Mouse (Mus musculus): ENCODE results near the gene Nucb1.
"Not testable (repeated sequence)": the region's sequence is repeated elsewhere in the genome, so short reads cannot be mapped to it uniquely, and the experiment has no call there.

Gene Nucb1

DNA sequence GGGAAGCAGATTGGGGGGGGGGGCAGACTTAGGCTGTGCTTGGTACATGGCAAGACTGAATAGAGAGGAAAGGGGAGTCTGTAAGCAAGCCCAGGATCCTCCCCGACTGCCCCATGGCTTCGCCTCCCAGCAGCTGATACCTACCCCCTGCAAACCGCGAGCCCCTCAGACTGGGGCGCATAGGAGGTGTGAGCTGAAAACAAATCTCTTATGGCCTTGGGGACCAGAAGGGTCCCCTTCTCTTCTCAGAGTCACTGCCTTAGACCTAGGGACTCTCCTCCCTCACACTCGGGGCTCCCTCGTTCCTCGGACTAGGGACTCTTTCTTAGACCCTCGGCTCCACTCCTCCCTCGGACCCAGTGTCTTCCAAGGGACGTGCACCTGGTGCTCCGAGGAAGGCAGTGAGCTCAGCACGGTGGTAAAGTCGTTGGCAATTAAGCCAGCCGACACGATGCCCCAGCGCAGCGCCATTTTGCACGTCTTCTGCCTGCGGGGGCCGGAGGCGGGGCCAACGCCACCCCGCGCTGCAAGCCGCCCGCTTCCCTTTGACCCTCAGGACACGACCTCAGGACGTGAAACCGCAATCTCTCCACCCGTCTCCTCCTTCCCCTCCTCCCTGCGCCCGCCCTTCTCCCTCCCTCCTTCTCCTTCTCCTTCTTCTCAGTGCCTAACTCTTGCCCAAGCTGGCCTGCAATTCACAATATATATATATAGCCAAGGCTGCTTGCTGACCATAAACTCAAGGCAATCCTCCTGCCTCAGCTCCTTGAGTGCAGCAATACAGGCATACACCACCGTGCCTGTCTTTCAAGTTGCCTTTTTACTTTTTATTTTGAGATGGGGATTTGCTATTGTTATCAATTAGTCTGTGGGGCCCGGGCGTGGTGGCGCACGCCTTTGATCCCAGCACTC is 21.7 kb downstream of the Nucb1 start, which contains the start of gene Dhdh:
TSS of gene Dhdh (minus strand) at position 513 of the 912 bp plus-strand sequence.
- DNase-seq: peak; percentile 36

DNA sequence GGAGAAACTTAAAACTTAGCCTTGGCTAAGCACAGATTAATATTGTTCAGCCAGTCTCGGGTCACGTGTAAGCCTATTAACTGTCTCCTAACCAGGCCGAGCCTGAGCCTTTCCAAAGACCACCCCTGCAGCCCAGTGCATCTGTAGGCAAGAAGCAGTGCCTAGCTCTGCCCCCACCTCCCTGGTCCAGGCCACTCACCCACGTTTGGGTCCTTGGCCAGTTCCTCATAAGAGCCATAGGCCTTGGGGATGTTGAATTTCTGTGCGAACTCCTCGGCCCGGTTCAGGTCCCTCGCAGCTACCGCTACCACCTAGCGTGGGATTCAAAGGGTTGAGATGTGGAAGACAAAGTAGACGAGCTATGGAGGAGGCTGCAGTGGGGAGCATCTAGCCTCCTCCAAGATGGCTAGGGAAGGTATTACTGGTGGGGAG is 22.3 kb downstream of the Nucb1 start:
- DNase-seq: no peak

DNA sequence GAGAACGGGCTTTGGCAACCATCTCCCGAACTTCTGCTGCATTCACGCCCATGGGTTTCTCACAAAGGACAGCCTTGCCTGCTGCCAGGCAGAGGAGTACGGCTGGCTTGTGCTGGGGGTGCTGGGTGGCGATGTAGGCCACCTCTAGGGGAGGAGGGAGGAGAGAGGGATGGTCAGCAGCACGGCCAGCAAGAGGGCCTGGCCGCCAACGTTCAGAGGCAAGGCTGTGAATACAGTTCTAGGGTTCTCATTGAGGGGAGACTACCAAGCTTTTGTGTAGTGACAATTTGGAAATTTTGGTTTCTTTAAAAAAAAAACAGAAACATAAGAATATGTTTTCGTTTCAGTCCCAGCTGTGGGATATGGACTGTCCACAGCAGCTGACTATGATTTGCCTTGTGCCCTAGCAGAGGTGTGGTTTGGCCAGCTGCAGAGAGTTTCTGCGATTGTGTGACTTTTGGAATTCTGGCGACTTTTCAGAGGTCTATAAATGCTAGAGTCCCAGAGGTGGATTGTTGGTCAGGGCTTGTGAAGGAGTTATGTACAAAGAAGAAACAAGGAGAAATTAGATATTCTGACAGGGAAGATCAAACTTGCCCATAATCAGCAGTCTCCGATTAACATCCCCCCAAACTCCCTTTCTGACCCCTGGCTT is 23.3 kb downstream of the Nucb1 start, which contains the start of gene Gm45808:
TSS of gene Gm45808 (minus strand) at position 51 of the 655 bp plus-strand sequence.
- DNase-seq: no peak

DNA sequence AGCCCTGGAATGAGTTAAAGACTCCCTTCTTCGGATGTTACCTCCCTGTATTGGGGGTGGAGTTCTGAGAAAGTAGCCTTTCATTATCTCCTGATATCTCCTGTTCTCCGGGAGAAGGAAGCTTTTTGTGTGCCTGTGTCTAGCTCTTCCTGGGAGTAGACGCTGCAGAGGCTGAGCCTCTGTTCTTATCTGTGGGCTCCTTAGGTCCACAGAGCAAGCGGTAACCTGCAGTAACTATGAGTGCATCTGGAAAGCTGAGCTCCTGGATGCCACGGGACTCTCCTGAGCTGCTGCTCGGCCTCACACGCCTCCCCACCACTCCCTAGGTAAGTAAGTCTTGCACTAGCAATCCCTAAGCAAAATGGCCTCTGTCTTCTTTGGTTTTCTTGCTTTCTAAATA is 24.0 kb downstream of the Nucb1 start:
- DNase-seq: no peak

DNA sequence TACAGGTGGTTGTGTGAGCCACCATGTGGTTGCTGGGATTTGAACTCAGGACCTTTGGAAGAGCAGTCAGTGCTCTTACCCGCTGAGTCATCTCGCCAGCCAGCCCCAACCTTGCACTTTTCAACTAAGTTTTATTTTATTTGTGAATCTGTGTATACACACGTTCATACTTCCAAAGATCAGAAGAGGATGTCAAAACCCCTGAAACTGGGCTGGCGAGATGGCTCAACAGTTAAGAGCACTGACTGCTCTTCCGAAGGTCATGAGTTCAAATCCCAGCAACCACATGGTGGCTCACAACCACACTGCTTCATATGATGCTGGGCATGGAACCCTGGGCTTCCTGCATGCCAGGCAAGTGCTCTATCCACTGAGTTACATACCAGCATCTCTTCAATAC is 25.2 kb downstream of the Nucb1 start:
- DNase-seq: not testable (repeated sequence)

DNA sequence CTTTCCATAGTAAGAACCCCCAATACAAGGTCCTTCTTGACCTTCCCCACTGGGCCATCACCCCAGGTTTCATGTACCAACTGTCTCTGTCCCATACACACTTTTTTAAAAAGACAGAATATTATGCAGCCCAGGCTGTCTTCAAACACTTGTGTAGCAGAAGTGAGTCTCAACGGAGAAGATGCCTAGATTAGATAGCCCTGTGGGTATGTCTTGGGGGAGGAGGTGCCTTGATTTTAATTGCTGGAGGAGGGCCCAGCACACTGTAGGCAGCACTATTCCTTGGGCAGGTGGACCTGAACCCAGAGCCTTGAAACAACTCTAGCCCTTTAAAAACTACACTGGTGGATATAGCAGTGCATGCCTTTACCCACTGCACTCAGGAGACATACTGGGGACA is 28.0 kb downstream of the Nucb1 start:
- DNase-seq: no peak

DNA sequence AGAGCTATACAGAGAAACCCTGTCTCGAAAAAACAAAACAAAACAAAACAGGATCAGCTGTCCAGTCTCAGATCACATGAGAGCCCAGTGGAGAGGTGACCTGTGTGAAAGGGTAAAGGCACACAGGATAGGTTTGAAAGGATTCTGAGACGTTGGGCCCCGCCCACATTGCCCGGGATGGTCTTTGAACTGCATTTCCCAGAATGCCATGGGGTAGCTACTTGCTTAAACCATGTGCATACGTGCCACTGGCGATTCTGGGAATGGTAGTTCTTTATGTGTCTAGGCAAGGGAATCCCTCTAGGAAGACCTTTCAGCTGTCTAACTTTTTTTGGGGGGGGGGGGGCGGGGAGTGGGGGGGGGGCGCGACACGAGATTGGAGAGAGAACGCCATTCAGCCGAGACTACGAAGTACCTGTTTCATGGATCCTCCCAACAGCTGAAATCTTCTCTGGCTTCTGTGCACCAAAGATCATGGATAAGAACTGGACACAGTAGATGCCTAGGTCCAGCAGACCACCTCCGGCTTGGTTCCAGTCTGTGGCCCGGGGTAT is 28.8 kb downstream of the Nucb1 start, which contains the start of gene Tulp2:
TSS of gene Tulp2 (plus strand) at position 504 of the 554 bp plus-strand sequence.
- peak; percentile 45 for DNase-seq

DNA sequence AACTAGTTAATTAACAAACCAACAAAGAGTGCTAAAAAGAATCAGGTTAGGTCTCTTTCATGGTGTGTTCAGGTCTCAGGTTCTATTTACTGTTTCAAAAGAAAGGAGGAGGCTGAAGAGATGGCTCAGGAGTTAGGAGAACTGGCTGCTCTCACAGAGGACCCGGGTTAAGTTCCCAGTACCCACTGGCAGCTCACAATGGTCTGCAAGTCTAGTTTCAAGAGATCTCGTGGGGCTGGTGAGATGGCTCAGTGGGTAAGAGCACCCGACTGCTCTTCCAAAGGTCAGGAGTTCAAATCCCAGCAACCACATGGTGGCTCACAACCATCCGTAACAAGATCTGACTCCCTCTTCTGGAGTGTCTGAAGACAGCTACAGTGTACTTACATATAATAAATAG is 29.9 kb downstream of the Nucb1 start:
- DNase-seq: not testable (repeated sequence)

DNA sequence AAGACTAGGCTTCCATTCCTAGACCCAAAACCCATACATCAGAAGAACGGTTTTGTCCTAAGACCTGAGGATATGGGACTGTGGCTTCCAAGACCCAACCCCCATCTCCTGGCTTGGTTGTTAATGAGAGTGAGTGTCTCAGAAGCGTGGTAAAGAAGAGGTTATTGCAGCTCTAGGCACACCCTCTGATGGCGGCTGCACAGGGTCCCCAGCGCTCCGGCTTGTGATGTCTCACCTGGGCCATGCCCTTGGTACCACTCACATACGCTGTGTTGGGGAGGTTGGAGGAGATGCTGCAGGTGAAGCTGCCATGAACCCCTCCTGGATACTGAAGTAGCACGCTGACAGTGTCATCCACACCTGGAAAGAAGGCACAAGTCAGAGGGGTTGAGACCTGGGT is 31.4 kb downstream of the Nucb1 start:
- DNase-seq: no peak

DNA sequence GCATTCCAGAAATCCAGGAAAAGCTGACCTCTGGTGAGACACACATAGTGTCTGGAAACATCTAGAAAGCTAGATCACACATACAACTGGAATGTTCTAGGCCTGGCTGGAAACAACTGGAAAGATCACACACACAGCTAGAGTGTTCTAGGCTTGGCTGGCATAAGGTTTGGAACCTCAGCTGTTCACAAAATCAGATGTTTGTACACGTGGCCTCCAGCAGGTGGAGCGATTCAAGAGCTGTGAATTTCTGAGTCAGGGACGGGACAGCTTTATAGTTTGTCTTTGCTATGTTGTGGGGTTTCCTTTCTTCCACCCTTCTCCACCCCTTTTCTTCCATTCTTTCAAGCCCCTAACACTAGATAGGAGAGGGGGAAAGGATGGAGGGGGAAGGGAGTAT is 33.2 kb downstream of the Nucb1 start:
- peak; percentile 57 for DNase-seq

DNA sequence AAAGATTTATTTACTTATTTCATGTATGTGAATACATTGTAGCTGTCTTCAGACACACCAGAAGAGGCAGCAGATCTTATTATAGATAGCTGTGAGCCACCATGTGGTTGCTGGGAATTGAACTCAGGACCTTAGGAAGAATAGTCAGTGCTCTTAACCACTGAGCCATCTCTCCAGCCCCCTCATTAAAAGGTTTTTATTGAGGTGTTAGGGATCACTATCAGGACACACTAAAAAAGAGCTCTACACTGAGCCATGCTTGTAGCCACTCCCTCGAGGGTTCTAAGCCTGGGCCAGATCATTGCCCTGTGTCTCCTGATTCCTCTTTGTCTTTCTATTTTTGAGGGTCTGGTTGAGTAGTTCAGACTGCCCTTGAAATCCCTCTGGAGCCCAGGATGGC is 33.8 kb downstream of the Nucb1 start:
- DNase-seq: no peak

DNA sequence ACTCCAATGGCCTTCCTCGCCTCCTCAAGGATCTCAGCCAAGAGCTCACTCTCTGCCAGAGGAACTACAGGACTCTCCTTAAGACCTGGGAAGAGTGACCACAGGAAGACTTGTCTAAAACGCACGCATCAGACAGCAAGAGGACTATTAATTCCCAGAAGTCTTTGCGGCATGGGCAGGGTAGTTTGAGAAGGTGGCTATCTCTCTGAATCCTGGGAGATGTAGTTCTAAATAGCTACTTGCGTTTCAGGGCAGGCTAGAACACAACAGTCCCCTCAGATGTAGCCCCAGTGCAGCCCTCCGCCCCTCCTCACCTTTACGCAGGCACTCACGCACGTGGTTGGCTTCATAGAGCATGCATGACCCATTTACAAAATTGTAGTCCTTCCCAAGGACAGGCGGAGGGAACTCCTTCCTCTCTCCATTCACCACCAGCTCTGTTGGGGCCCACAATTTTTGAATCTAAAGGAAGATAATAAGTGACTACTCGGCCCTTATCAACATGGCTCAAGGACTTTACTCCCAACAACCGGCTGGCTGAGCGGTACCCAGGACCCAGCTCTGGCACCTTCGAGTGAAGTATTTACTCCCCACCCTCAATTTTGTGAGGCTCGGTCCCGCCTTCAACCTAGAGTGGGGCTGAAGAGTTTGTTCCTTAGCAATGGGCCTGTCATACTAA is 34.8 kb downstream of the Nucb1 start:
- no peak for DNase-seq

DNA sequence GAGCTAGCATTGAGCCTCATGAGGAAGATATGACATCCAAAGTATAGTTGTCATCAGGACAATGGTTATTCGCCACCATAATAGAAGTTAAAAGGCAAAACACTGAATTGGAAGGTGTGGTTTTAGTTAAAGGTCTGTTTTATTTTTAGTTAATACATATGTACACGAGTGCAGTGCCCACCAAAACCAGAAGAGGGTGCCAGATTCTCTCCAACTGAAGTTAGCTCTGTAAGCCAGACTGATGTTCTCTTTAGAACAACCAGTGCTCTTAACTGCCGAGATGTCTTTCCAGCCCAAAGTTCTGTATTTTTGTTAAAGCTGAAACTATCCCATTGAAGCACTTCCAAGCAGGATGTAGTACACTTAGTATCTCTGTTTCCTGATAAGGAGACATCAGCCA is 39.3 kb downstream of the Nucb1 start:
- peak; percentile 44 for DNase-seq

DNA sequence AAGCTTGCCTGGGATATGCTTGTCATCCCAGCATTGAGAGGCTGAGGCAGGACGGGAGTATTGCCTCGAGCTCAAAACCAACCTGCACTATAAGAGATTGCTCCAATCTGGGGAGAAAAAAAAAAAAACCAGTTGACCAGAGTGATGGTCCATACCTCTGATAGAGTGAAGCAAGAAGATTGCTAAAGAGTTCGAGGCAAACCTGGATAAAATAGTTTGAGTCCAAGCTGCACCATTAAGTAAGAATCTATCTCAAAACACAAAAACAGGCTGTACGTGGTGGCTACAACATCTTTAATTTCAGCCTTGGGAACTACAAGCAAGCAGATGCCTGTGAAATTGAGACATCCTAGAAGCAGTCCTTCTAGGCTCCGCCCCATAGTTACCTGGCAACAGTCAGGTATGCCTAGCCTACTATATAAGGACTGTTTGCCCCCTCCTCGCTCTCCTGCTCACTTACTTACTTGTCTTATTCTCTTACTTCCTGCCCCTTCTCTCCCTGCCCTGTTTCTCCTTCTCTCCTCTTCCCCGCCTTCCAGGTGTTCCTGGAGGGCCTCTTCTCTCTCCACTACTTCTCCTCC is 43.0 kb downstream of the Nucb1 start:
- no peak for DNase-seq

DNA sequence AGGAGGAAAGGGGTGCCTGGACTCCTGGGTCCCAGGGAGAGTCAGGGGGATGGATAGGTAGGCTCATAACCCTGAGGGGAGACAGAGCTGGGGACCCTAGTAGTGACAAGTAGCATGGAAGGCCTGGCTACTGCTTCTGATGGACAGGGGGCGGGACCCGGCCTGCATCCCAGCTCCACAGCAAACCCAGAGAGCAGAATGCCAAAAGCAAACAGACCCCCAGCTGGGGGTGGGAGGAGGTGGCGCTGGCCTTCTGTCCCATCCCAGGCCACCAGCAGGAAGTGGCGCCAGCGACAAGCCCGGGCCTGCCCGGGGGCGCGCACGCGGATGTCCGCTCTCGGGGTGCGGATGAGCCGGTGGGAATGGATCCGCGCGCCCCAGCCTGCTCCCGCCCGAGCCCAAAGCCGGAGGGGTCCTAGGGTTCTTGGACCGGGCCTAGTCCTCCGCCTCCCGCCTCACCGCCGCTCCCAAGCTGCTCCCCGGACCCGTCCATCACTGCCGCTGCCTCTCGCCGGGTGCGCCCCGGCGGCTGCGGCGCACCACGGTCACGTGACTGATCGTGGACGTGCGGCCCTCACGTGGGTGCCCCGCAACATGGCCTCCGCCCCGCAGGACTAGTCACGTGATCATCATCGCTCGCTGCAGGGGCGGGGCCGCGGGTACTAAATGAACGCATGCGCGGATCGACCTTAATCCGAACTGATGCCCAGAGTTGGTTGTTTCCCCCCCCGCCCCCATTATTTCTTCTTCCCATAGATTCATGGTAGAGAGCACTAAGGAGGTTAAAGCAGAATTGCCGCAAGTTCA is 43.7 kb downstream of the Nucb1 start, which contains the start of gene Bax:
TSS of gene Bax (minus strand) at position 616 of the 807 bp plus-strand sequence.
- DNase-seq: peak; percentile 95

DNA sequence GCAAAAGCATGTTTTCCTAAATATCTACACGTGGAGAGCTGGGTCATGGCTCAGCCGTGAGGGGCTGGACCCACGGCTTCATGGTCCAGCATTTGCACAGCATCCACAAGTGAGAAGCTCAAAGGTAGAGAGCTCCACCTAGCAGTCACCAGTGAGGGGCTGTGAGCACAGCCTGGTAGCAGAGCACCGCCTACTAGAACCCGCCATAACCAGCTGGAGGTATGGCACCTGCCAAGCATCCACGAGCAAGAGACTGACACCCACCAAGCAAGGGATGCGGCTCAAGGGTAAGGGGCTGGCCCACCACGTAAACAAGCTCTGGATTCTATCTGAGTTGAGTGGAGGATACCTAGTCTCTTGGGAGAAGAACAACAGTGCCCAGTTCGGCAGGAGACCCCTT is 44.7 kb downstream of the Nucb1 start:
- DNase-seq: no peak

DNA sequence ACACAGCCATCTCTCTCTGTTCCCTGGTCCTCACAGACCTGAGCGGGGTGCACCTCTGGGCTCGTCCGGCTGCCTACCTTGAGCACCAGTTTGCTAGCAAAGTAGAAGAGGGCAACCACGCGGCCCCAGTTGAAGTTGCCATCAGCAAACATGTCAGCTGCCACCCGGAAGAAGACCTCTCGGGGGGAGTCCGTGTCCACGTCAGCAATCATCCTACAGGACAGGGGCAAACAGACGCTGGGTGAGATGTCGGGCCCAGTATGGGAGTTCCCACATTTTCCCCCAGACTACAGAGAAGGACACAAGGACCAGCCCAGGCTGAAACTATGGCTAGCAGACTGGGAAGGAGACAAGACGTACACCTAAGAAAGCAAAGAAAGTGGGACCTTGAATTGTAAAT is 45.1 kb downstream of the Nucb1 start:
- DNase-seq: no peak

DNA sequence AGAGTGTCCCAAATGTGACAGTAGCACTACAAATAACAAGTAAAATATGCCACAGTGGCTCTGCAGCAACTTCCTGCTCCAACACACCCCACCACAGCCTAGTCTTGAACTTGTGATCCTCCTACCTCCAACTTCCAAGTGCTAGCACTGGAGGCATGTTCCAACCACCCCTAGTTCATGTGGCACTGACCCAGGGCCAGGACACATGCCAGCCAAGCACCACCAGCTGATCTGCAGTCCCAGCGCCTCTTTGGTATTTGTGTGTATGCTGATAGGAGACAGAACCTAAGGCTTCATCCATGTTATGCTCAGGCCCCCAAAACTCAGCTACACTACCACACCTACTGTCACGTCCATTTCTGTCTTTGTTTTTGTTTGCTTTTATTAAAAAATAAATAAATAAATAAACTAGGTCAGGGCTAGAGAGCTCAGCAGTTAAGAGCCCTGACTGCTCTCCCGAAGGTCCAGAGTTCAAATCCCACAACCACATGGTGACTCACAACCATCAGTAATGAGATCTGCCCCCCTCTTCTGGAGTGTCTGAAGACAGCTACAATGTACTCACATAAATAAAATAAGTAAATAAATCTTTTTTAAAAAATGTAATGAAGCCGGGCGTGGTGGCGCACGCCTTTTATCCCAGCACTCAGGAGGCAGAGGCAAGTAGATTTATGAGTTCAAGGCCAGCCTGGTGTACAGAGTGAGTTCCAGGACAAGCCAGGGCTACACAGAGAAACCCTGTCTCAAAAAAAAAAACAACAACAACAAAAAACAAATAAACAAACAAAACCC is 46.0 kb downstream of the Nucb1 start:
- DNase-seq: no peak

DNA sequence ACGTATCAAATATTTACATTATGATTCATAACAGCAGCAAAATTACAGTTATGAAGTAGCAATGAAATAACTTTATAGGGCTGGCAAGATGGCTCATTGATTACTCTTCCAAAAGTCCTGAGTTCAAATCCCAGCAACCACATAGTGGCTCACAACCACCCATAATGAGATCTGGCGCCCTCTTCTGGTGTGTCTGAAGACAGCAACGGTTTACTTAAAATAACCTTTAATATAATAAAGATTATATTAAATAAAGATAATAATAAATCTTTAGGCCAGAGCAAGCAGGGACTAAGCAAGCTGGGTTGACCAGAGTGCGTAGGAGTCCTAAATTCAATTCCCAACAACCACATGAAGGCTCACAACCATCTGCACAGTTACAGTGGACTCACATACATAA is 47.3 kb downstream of the Nucb1 start:
- DNase-seq: not testable (repeated sequence)

DNA sequence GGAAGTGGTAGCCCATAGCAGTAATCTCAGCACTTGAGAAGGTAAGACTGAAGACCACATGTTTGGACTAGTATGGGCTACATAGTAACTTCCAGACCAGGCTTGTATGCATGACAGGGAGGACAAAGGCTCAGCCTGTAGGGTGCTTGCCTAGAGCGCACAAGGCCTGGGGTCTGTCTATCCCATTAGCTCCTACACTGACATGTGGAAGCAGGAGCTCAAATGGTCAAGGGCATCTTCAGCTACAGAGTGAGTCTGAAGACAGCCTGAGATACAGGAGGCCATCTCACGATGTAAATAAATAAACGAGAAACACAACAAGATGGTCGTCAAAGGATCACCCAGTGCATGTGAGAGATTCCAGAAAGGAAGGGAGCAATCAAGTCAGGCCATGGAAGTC is 47.9 kb downstream of the Nucb1 start:
- DNase-seq: no peak

DNA sequence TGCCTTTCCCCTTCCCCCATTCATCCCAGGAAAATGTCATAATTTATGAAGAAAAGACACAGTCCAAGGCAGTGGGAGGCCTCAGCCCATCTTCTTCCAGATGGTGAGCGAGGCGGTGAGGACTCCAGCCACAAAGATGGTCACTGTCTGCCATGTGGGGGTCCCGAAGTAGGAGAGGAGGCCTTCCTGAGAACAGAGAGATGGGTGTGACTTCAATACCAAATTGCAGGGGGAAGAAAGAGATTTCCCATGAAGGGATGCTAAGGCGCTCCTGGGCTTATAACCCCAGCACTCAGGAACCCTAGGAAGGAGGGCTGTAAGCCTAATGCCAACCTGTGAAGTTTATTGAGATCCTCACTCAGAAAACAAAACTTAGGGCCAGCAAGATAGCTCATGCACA is 48.4 kb downstream of the Nucb1 start:
- DNase-seq: no peak
